Mouse (Mus musculus) testis, postnatal 14 days (tissue): Measurements from ENCODE around the gene Ppef1.
"Not testable (repeated sequence)": the region's sequence is repeated elsewhere in the genome, so short reads cannot be mapped to it uniquely, and the experiment has no call there.

ENCODE experiments used
- DNase-seq: peaks from one replicate; pipeline ENCODE4 v3.0.0; 2021; ENCODE audit warnings: low spot score

Gene Ppef1

GRCm38 (mm10) chrX:160735650-160736049, at the start of gene Ppef1:
Gene Ppef1, minus strand, starts transcription at chrX:160735765.
- DNase-seq: no peak

GRCm38 (mm10) chrX:160782276-160782675, 46.7 kb upstream of the Ppef1 start:
- DNase-seq: no peak

- no peak for DNase-seq
Measured at GRCm38 (mm10) chrX:160773033-160773432, 37.5 kb upstream of the Ppef1 start.

- not testable (repeated sequence) for DNase-seq
Measured at GRCm38 (mm10) chrX:160769622-160770021, 34.1 kb upstream of the Ppef1 start.

- no peak for DNase-seq
Measured at GRCm38 (mm10) chrX:160767713-160768112, 32.1 kb upstream of the Ppef1 start, which contains the start of gene Rs1. Gene Rs1, plus strand, starts transcription at chrX:160768013.

- no peak for DNase-seq
Measured at GRCm38 (mm10) chrX:160766233-160766616, 30.7 kb upstream of the Ppef1 start.

GRCm38 (mm10) chrX:160765389-160766232, 30.0 kb upstream of the Ppef1 start:
- DNase-seq: peak; percentile 84

GRCm38 (mm10) chrX:160750808-160751207, 15.2 kb upstream of the Ppef1 start:
- DNase-seq: no peak

- no peak for DNase-seq
Measured at GRCm38 (mm10) chrX:160748653-160749052, 13.1 kb upstream of the Ppef1 start.

- DNase-seq: no peak
Measured at GRCm38 (mm10) chrX:160745399-160745798, 9.8 kb upstream of the Ppef1 start.

- DNase-seq: no peak
Measured at GRCm38 (mm10) chrX:160699171-160699570, 36.4 kb downstream of the Ppef1 start.

GRCm38 (mm10) chrX:160691559-160691958, 44.0 kb downstream of the Ppef1 start:
- DNase-seq: no peak

- no peak for DNase-seq
Measured at GRCm38 (mm10) chrX:160690094-160690493, 45.5 kb downstream of the Ppef1 start.

GRCm38 (mm10) chrX:160669992-160670391, 65.6 kb downstream of the Ppef1 start:
- no peak for DNase-seq

- no peak for DNase-seq
Measured at GRCm38 (mm10) chrX:160610882-160611644, 124.5 kb downstream of the Ppef1 start.

- DNase-seq: no peak
Measured at GRCm38 (mm10) chrX:160610482-160610881, 125.1 kb downstream of the Ppef1 start.

- DNase-seq: no peak
Measured at GRCm38 (mm10) chrX:160609849-160610248, 125.7 kb downstream of the Ppef1 start.

- no peak for DNase-seq
Measured at GRCm38 (mm10) chrX:160603981-160604541, 131.5 kb downstream of the Ppef1 start.

- no peak for DNase-seq
Measured at GRCm38 (mm10) chrX:160603316-160603715, 132.2 kb downstream of the Ppef1 start.

GRCm38 (mm10) chrX:160602770-160603169, 132.8 kb downstream of the Ppef1 start:
- no peak for DNase-seq

GRCm38 (mm10) chrX:160601053-160601452, 134.5 kb downstream of the Ppef1 start:
- no peak for DNase-seq

GRCm38 (mm10) chrX:160598562-160599458, 136.8 kb downstream of the Ppef1 start:
- DNase-seq: no peak
